Mouse (Mus musculus) embryonic facial prominence, embryonic 11.5 days (tissue): ENCODE results near the gene Zfp74. TPM values are rescaled to one million over a fixed set of nuclear protein-coding genes. Genes with fewer than 3 reads are reported as not detected.

Source experiments
- ATAC-seq: fragments of 200-750 bp; cut with Nextera tagmentation; replicated peaks from 2 replicates; pipeline ENCODE4 v1.8.0; 2017; ENCODE audit warnings: low read depth; ENCODE audit not compliant: insufficient number of reproducible peaks, low FRiP score, low TSS enrichment
- DNase-seq: peaks from one replicate; pipeline ENCODE4 v3.0.0-alpha.2; 2015; ENCODE audit warnings: low spot score
- H3K27ac ChIP-seq: fragments of 300-500 bp; sonication (generic); replicated peaks from 2 replicates; pipeline ENCODE4 v1.5.1; 2014; ENCODE audit warnings: mild to moderate bottlenecking, low read depth, low read length, control low read depth
- H3K27me3 ChIP-seq: fragments of 300-500 bp; sonication (generic); 2 replicates; pipeline ENCODE4 v1.6.1; 2014; ENCODE audit warnings: mild to moderate bottlenecking, low read length, moderate library complexity, mixed read lengths; ENCODE audit not compliant: control insufficient read depth, insufficient read depth
- H3K36me3 ChIP-seq: fragments of 300-500 bp; sonication (generic); replicated peaks from 2 replicates; pipeline ENCODE4 v1.6.1; 2014; ENCODE audit warnings: low read depth, mild to moderate bottlenecking, low read length, moderate library complexity, mixed read lengths; ENCODE audit not compliant: control insufficient read depth, insufficient read depth
- H3K4me1 ChIP-seq: fragments of 300-500 bp; sonication (generic); 2 replicates; pipeline ENCODE4 v1.6.1; 2014; ENCODE audit warnings: low read length, mixed read lengths; ENCODE audit not compliant: control insufficient read depth, insufficient read depth
- H3K4me2 ChIP-seq: fragments of 300-500 bp; sonication (generic); 2 replicates; pipeline ENCODE4 v1.6.1; 2014; ENCODE audit warnings: low read depth, mild to moderate bottlenecking, control low read depth, low read length, moderate library complexity
- H3K4me3 ChIP-seq: fragments of 300-500 bp; sonication (generic); 2 replicates; pipeline ENCODE4 v1.5.1; 2014; ENCODE audit warnings: low read depth, low read length, control low read depth
- H3K9ac ChIP-seq: fragments of 300-500 bp; sonication (generic); replicated peaks from 2 replicates; pipeline ENCODE4 v1.6.1; 2014; ENCODE audit warnings: mild to moderate bottlenecking, control low read depth, low read length
- H3K9me3 ChIP-seq: fragments of 300-500 bp; sonication (generic); replicated peaks from 2 replicates; pipeline ENCODE4 v1.6.1; 2016; ENCODE audit warnings: mild to moderate bottlenecking, low read length, inconsistent platforms, mixed read lengths; ENCODE audit not compliant: control insufficient read depth
- WGBS: fragments of 180-500 bp; shearing (Covaris S2); extraction: QIAGEN DNeasy Blood & Tissue Kit; methylation state at CpG from one replicate; pipeline ENCODE4 v1.1.7; 2014; 5-methylcytosine and 5-hydroxymethylcytosine counted together
- polyA plus RNA-seq: library from polyadenylated mRNA; unstranded; fragments of >200 nt; fragmentation: Nextera tagmentation; extraction: Ambion mirVana; gene quantifications from 2 replicates; pipeline ENCODE4 v1.2.1, GENCODE M21; 2014

Zfp74 gene
- 10.0 and 13.7 TPM in 2 replicates for polyA plus RNA-seq

GRCm38 (mm10) chr7:29953513-29954401, at the start of gene Zfp74:
Gene Zfp74, minus strand, starts transcription at chr7:29954089.
- Histone ChIP-seq H3K36me3 (peaks cover 2% of the 10 kb centered on the region), H3K4me2 (peak within 1 kb of the TSS; percentile 63), H3K27ac (peak within 1 kb of the TSS; percentile 93), H3K9ac (peak within 1 kb of the TSS; percentile 98), H3K4me3 (peak within 1 kb of the TSS; percentile 73), H3K4me1 (no peaks in the 10 kb centered on the region), H3K27me3 (no peaks in the 10 kb centered on the region), H3K9me3 (no peaks in the 10 kb centered on the region)
- ATAC-seq (peak; percentile 91), DNase-seq (peak; percentile 88)
- 2% methylated on average over 52 of the region's 52 CpGs for WGBS

- Histone ChIP-seq H3K36me3 (peaks cover 10% of the 10 kb centered on the region), H3K9ac (no peak overlapping the region), H3K4me2 (no peak overlapping the region), H3K9me3 (no peaks in the 10 kb centered on the region), H3K4me1 (no peaks in the 10 kb centered on the region), H3K27ac (no peak overlapping the region), H3K4me3 (no peak overlapping the region), H3K27me3 (no peaks in the 10 kb centered on the region)
- DNase-seq (no peak), ATAC-seq (no peak)
- 88% methylated on average over 5 of the region's 5 CpGs for WGBS
Measured at GRCm38 (mm10) chr7:30000601-30001000, 46.7 kb upstream of the Zfp74 start.

- H3K27me3 ChIP-seq: no peaks in the 10 kb centered on the region
- no peaks in the 10 kb centered on the region for H3K4me1 ChIP-seq
- H3K4me3 ChIP-seq: no peak overlapping the region
- DNase-seq (no peak), ATAC-seq (no peak)
- no peaks in the 10 kb centered on the region for H3K9me3 ChIP-seq
- no peak overlapping the region for H3K4me2 ChIP-seq
- peaks cover 22% of the 10 kb centered on the region for H3K36me3 ChIP-seq
- 90% methylated on average over 8 of the region's 8 CpGs for WGBS
- H3K9ac ChIP-seq: no peak overlapping the region
- no peak overlapping the region for H3K27ac ChIP-seq
Measured at GRCm38 (mm10) chr7:29995134-29995533, 41.2 kb upstream of the Zfp74 start.

GRCm38 (mm10) chr7:29993340-29993739, 39.5 kb upstream of the Zfp74 start:
- Histone ChIP-seq H3K4me2 (no peak overlapping the region), H3K4me1 (no peaks in the 10 kb centered on the region), H3K27ac (no peak overlapping the region), H3K36me3 (peaks cover 20% of the 10 kb centered on the region), H3K27me3 (no peaks in the 10 kb centered on the region), H3K9ac (no peak overlapping the region), H3K9me3 (no peaks in the 10 kb centered on the region), H3K4me3 (no peak overlapping the region)
- 95% methylated on average over 9 of the region's 9 CpGs for WGBS
- ATAC-seq: no peak
- DNase-seq: no peak

GRCm38 (mm10) chr7:29992698-29993097, 38.8 kb upstream of the Zfp74 start:
- no peak for DNase-seq
- ATAC-seq: no peak

GRCm38 (mm10) chr7:29989031-29989430, 35.1 kb upstream of the Zfp74 start:
- DNase-seq (no peak), ATAC-seq (no peak)
- Histone ChIP-seq H3K4me3 (no peak overlapping the region), H3K4me2 (no peak overlapping the region), H3K4me1 (no peaks in the 10 kb centered on the region), H3K27me3 (no peaks in the 10 kb centered on the region), H3K9ac (no peak overlapping the region), H3K27ac (no peak overlapping the region), H3K9me3 (no peaks in the 10 kb centered on the region), H3K36me3 (peaks cover 16% of the 10 kb centered on the region)
- WGBS: 86% methylated on average over 11 of the region's 11 CpGs

More at GRCm38 (mm10) chr7:29992698-29993097, 38.8 kb upstream of the Zfp74 start:
- Histone ChIP-seq H3K4me3 (no peak overlapping the region), H3K9me3 (no peaks in the 10 kb centered on the region), H3K27ac (no peak overlapping the region), H3K4me2 (no peak overlapping the region), H3K27me3 (no peaks in the 10 kb centered on the region), H3K4me1 (no peaks in the 10 kb centered on the region), H3K36me3 (peaks cover 20% of the 10 kb centered on the region), H3K9ac (no peak overlapping the region)
- WGBS: 98% methylated on average over 8 of the region's 8 CpGs

GRCm38 (mm10) chr7:29987551-29987950, 33.7 kb upstream of the Zfp74 start:
- ATAC-seq: no peak
- DNase-seq: no peak
- Histone ChIP-seq H3K4me1 (no peaks in the 10 kb centered on the region), H3K4me2 (no peak overlapping the region), H3K36me3 (peaks cover 12% of the 10 kb centered on the region), H3K4me3 (no peak overlapping the region), H3K27me3 (no peaks in the 10 kb centered on the region), H3K9ac (no peak overlapping the region), H3K27ac (no peak overlapping the region), H3K9me3 (no peaks in the 10 kb centered on the region)
- 86% methylated on average over 5 of the region's 5 CpGs for WGBS

- H3K27ac ChIP-seq: no peak overlapping the region
- H3K36me3 ChIP-seq: peaks cover 7% of the 10 kb centered on the region
- no peaks in the 10 kb centered on the region for H3K27me3 ChIP-seq
- DNase-seq (no peak), ATAC-seq (no peak)
- no peak overlapping the region for H3K4me3 ChIP-seq
- WGBS: 91% methylated on average over 8 of the region's 8 CpGs
- no peak overlapping the region for H3K4me2 ChIP-seq
- H3K9me3 ChIP-seq: no peaks in the 10 kb centered on the region
- H3K9ac ChIP-seq: no peak overlapping the region
- no peaks in the 10 kb centered on the region for H3K4me1 ChIP-seq
Measured at GRCm38 (mm10) chr7:29986101-29986500, 32.2 kb upstream of the Zfp74 start.
